Mouse (Mus musculus) intestine, embryonic 14.5 days (tissue): Measurements from ENCODE around the gene Tmem229a. TPM values are rescaled to one million over a fixed set of nuclear protein-coding genes. Genes with fewer than 3 reads are reported as not detected.

Experiments
- ATAC-seq: fragments of 200-750 bp; cut with Nextera tagmentation; replicated peaks from 2 replicates; pipeline ENCODE4 v1.8.0; 2017; ENCODE audit warnings: low read depth, moderate number of reproducible peaks, moderate TSS enrichment, moderate library complexity; ENCODE audit not compliant: low FRiP score, low TSS enrichment
- DNase-seq: peaks from one replicate; pipeline ENCODE4 v3.0.0-alpha.2; 2018; ENCODE audit warnings: low spot score
- H3K27ac ChIP-seq: fragments of 300-500 bp; sonication (generic); 2 replicates; pipeline ENCODE4 v1.5.1; 2014; ENCODE audit warnings: low read depth, mild to moderate bottlenecking, control low read depth
- H3K27me3 ChIP-seq: fragments of 300-500 bp; sonication (generic); replicated peaks from 2 replicates; pipeline ENCODE4 v1.6.1; 2014; ENCODE audit warnings: low read length, control low read depth; ENCODE audit not compliant: control insufficient read depth, insufficient read depth
- H3K36me3 ChIP-seq: fragments of 300-500 bp; sonication (generic); 2 replicates; pipeline ENCODE4 v1.6.1; 2014; ENCODE audit warnings: low read length, control low read depth; ENCODE audit not compliant: control insufficient read depth, insufficient read depth
- H3K4me1 ChIP-seq: fragments of 300-500 bp; sonication (generic); replicated peaks from 2 replicates; pipeline ENCODE4 v1.6.1; 2014; ENCODE audit warnings: low read length, control low read depth, mixed read lengths; ENCODE audit not compliant: control insufficient read depth, insufficient read depth
- H3K4me2 ChIP-seq: fragments of 300-500 bp; sonication (generic); 2 replicates; pipeline ENCODE4 v1.6.1; 2014; ENCODE audit warnings: low read length
- H3K4me3 ChIP-seq: fragments of 300-500 bp; sonication (generic); 2 replicates; pipeline ENCODE4 v1.5.1; 2014; ENCODE audit warnings: low read depth, low read length, control low read depth, mixed read lengths
- H3K9ac ChIP-seq: fragments of 300-500 bp; sonication (generic); 2 replicates; pipeline ENCODE4 v1.6.1; 2014; ENCODE audit warnings: mild to moderate bottlenecking, low read length
- H3K9me3 ChIP-seq: fragments of 300-500 bp; sonication (generic); 2 replicates; pipeline ENCODE4 v1.6.1; 2016; ENCODE audit warnings: low read length, control low read depth; ENCODE audit not compliant: control insufficient read depth
- WGBS: fragments of 180-500 bp; shearing (Covaris S2); extraction: QIAGEN DNeasy Blood & Tissue Kit; methylation state at CpG from one replicate; pipeline ENCODE4 v1.1.7; 2014; 5-methylcytosine and 5-hydroxymethylcytosine counted together
- polyA plus RNA-seq: library from polyadenylated mRNA; unstranded; fragments of >200 nt; fragmentation: Nextera tagmentation; extraction: Ambion mirVana; gene quantifications from 2 replicates; pipeline ENCODE4 v1.2.1, GENCODE M21; 2014

Tmem229a gene
- polyA plus RNA-seq, 1 experiment from 2014 or later, result 1.3 TPM

- no peaks in the 10 kb centered on the region for H3K9me3 ChIP-seq
- no peak overlapping the region for H3K27ac ChIP-seq
- H3K9ac ChIP-seq, result no peak overlapping the region
- ATAC-seq (no peak), DNase-seq (no peak)
- WGBS, result 49% methylated on average over 2 of the region's 2 CpGs
- H3K36me3 ChIP-seq, result no peaks in the 10 kb centered on the region
- no peak overlapping the region for H3K4me3 ChIP-seq
- H3K27me3 ChIP-seq, result no peaks in the 10 kb centered on the region
- H3K4me2 ChIP-seq, result no peak overlapping the region
- H3K4me1 ChIP-seq, result no peaks in the 10 kb centered on the region
Observed at GRCm38 (mm10) chr6:24910016-24910727, 45.9 kb downstream of the Tmem229a start.

DNA sequence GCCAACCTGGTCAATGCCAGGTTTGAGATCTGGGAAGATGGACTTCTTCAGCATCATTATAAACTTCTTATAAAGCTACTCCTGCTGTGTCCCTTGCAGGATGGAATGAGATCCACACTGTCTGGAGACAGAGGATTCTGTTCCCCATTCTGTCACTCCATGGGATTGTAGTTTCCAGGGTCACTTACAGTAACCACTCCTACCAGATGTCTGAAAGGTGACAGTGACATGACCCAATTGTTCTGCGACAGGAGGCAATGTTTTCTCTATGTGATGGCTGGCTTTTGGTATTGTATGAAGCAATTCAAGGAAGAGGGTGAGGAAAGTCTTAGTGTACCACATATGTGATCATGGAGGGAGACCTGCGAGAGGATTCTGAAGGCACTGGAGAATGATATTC is 48.3 kb downstream of the Tmem229a start:
- no peaks in the 10 kb centered on the region for H3K27me3 ChIP-seq
- no peaks in the 10 kb centered on the region for H3K36me3 ChIP-seq
- ATAC-seq (no peak), DNase-seq (no peak)
- no peak overlapping the region for H3K27ac ChIP-seq
- no peaks in the 10 kb centered on the region for H3K4me1 ChIP-seq
- no peaks in the 10 kb centered on the region for H3K9me3 ChIP-seq
- no peak overlapping the region for H3K4me2 ChIP-seq
- no peak overlapping the region for H3K4me3 ChIP-seq
- H3K9ac ChIP-seq, result no peak overlapping the region
- WGBS, result 81% methylated on average over 2 of the region's 2 CpGs

GRCm38 (mm10) chr6:24905101-24905500 is 51.0 kb downstream of the Tmem229a start:
- no peak overlapping the region for H3K4me2 ChIP-seq
- no peak overlapping the region for H3K9ac ChIP-seq
- no peak for ATAC-seq
- no peaks in the 10 kb centered on the region for H3K27me3 ChIP-seq
- H3K36me3 ChIP-seq, result no peaks in the 10 kb centered on the region
- no peak overlapping the region for H3K27ac ChIP-seq
- H3K9me3 ChIP-seq, result no peaks in the 10 kb centered on the region
- no peak overlapping the region for H3K4me3 ChIP-seq
- DNase-seq, result no peak
- 74% methylated on average over 3 of the region's 3 CpGs for WGBS
- H3K4me1 ChIP-seq, result no peaks in the 10 kb centered on the region

Other genes with a start within 250 kb of the Tmem229a start
- 0.08 TPM in 1 of 2 replicates, not detected in the other for gene Hyal6, start 223.1 kb downstream of the Tmem229a start, polyA plus RNA-seq
- gene Hyal4, start 208.0 kb downstream of the Tmem229a start, polyA plus RNA-seq, result not detected in 2 replicates
- not detected in 2 replicates for gene Spam1, start 165.1 kb downstream of the Tmem229a start, polyA plus RNA-seq
- 0.08 TPM in 1 of 2 replicates, not detected in the other for gene Hyal5, start 98.3 kb downstream of the Tmem229a start, polyA plus RNA-seq